Mouse (Mus musculus): Measurements from ENCODE around the gene Camk2g.

DNA sequence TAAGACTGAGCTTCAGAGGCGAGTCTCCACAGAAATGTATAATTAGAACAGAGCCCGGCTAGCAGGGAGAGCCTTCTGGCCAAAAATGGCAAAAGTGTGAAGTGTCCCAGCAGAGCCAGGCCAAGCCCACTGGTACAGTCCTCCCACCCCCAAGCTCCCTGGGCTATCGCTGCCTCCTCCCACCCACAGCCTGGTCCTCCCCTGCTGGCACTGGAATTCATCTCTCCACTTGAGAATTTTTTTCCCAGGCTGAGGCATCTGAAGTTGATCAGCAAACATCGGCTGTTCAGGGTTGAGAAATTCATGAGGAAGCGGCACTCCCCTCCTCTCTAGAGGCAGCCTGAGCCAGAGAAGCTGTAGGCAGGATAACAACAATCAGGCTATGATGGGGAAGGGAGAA, 25.3 kb downstream of the Camk2g start:
- no peak for TF ChIP-seq MAFK (IDR thresholded peaks at IDR 0.05; ENCODE audit: insufficient read depth, low read depth, low read length)
- no peak for TF ChIP-seq ZNF384 (IDR thresholded peaks at IDR 0.05; ENCODE audit: low read depth, low read length)
- no peak for TF ChIP-seq ZC3H11A (IDR thresholded peaks at IDR 0.05; ENCODE audit: borderline replicate concordance, low read depth, low read length)
